Mouse (Mus musculus) colon, adult 2 months (tissue): Measurements from ENCODE around the gene Dip2a. TPM values are rescaled to one million over a fixed set of nuclear protein-coding genes. Genes with fewer than 3 reads are reported as not detected.

Experiments used
- polyA plus RNA-seq: library from polyadenylated mRNA; depleted of rRNA; stranded (reverse); fragments of >200 nt; gene quantifications from 2 replicates; pipeline ENCODE4 v1.2.3, GENCODE M21; 2012; rRNA removed

Dip2a gene
- 33.2 and 36.1 TPM in 2 replicates for polyA plus RNA-seq

DNA sequence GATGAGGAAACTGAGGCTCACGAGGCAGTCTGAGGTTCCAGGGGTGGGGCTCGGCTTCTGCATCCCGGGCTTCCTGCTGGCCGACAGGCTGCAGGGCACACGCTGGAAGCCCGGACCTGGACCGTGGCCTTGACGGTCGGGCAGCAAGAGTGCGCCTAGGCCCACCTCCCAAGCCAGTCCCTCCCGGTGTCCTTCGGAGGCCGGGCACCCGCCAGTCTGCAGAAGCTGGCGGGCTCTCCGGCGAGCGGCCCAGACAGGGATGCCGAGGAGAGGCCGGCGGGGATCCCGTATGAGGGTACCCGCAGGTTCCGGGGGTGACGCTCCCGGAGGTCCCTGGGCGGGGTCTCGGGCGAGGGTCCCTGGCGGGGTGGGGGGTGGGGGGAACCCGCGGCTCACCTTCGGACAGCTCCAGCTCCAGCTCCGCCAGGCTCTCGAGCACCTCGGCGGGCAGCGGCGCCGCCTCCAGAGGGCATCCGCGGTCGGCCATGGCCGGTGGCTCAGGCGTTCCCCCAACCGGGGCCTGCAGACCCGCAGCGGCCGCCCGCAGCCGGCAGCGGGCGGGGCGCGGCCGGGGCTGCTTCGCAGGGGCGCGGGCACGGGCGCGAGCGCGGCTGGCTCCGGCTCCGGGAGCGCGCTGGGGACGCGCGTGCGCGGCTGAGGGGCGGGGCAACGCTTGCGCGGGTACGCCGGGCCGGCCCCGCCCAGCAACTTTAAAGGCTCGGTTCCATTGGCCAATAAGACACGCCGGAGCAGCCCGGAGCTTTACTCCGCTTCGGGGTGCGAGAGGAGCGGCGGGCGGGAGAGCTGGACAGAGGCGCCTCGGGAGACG lies at the start of gene Dip2a:
Gene Dip2a, minus strand, starts transcription at position 581 of the 829 bp plus-strand sequence.

GRCm38 (mm10) chr10:76253536-76253935 lies 91.6 kb downstream of the Dip2a start, which contains the start of gene S100b:
Gene S100b, plus strand, starts transcription at chr10:76253853.

DNA sequence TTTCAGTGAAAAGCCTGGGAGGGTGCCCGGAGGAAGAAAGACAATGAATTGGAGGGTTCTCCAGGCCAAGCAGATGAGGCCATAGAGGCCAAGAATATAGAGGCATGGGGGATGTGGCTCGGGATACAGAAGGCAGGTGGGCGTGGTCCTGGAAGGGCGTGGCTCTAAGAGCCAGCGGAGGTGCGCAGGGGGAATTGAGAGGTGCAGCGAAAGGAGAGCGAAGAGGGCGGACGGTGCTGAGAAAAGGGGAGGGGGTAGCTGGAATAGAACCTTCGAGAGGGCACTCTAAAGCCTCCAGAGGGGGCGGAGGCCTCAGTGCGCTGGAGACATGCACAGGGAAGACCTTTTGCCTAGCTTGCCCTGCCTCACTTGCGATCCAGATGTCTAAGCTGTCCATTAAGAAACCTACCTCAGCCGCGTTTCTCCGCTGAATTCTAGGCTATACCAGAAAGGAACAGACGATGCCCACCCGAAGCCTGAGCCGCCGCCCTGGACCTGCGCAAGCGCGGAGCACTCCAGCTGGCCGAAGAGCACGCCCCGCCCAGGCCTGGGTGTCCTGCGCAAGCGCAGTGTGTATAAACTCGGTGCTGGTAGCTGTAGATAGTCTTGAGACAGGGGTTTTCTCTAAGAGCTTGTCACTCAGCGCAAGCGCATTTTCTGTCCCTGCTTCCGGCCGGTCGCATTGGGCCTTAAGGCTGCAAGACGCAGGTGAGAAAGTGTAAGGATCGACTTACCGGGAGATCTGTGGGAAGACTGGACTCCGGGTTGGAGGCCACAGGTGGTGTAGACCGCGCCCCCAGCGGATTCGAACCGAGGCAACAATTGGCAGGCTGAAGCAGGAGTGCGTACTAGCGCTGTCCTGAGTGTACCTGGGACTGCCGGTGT lies 107.5 kb downstream of the Dip2a start, which contains the start of gene Prmt2:
Gene Prmt2, minus strand, starts transcription at position 525 of the 885 bp plus-strand sequence.

Other genes with a start within 250 kb of the Dip2a start
- not detected in 2 replicates for gene Slc5a4b, start 234.3 kb downstream of the Dip2a start, polyA plus RNA-seq
- not detected in 2 replicates for gene Slc5a4a, start 197.8 kb downstream of the Dip2a start, polyA plus RNA-seq
- gene Prmt2, start 107.4 kb downstream of the Dip2a start, polyA plus RNA-seq = 32.5 and 40.7 TPM in 2 replicates
- 1.6 and 1.7 TPM in 2 replicates for gene S100b, start 91.4 kb downstream of the Dip2a start, polyA plus RNA-seq
- gene AC141477.1, start 95.2 kb upstream of the Dip2a start, polyA plus RNA-seq = not detected in 2 replicates
- 14.0 and 15.5 TPM in 2 replicates for gene Pcnt, start 97.5 kb upstream of the Dip2a start, polyA plus RNA-seq
- gene 2610028H24Rik, start 103.8 kb upstream of the Dip2a start, polyA plus RNA-seq = not detected in 2 replicates
- gene Mcm3ap, start 123.6 kb upstream of the Dip2a start, polyA plus RNA-seq = 13.4 and 14.4 TPM in 2 replicates
- gene Ybey, start 123.8 kb upstream of the Dip2a start, polyA plus RNA-seq = 2.3 and 3.0 TPM in 2 replicates
- 23.2 and 30.1 TPM in 2 replicates for gene Lss, start 186.3 kb upstream of the Dip2a start, polyA plus RNA-seq
- gene Spatc1l, start 217.0 kb upstream of the Dip2a start, polyA plus RNA-seq = 0.16 and 0.17 TPM in 2 replicates
- gene Ftcd, start 230.4 kb upstream of the Dip2a start, polyA plus RNA-seq = not detected in 2 replicates